Mouse (Mus musculus) forebrain, postnatal 0 days (tissue): Measurements from ENCODE around the gene Apon. TPM values are rescaled to one million over a fixed set of nuclear protein-coding genes. Genes with fewer than 3 reads are reported as not detected.

Source experiments
- ATAC-seq: fragments of 200-750 bp; cut with Nextera tagmentation; 2 replicates; pipeline ENCODE4 v1.8.0; 2017; ENCODE audit warnings: mild to moderate bottlenecking, moderate library complexity
- DNase-seq: peaks from one replicate; pipeline ENCODE4 v3.0.0-alpha.2; 2015
- H3K27ac ChIP-seq: fragments of 300-500 bp; sonication (generic); 2 replicates; pipeline ENCODE4 v1.5.1; 2014; ENCODE audit warnings: low read depth, mild to moderate bottlenecking, antibody characterized with exemption, low read length, moderate library complexity, mixed read lengths
- H3K27me3 ChIP-seq: fragments of 300-500 bp; sonication (generic); 2 replicates; pipeline ENCODE4 v1.6.1; 2014; ENCODE audit warnings: mild to moderate bottlenecking, low read length, mixed read lengths; ENCODE audit not compliant: insufficient read depth
- H3K36me3 ChIP-seq: fragments of 300-500 bp; sonication (generic); 2 replicates; pipeline ENCODE4 v1.6.1; 2014; ENCODE audit warnings: mild to moderate bottlenecking, moderate library complexity; ENCODE audit not compliant: insufficient read depth
- H3K4me1 ChIP-seq: fragments of 300-500 bp; sonication (generic); 2 replicates; pipeline ENCODE4 v1.6.1; 2014; ENCODE audit warnings: antibody characterized with exemption; ENCODE audit not compliant: insufficient read depth
- H3K4me2 ChIP-seq: fragments of 300-500 bp; sonication (generic); 2 replicates; pipeline ENCODE4 v1.6.1; 2014; ENCODE audit warnings: low read depth, mild to moderate bottlenecking, moderate library complexity
- H3K4me3 ChIP-seq: fragments of 300-500 bp; sonication (generic); 2 replicates; pipeline ENCODE4 v1.5.1; 2014; ENCODE audit warnings: low read depth, low read length, mixed read lengths
- H3K9ac ChIP-seq: fragments of 300-500 bp; sonication (generic); 2 replicates; pipeline ENCODE4 v1.6.1; 2014; ENCODE audit warnings: mild to moderate bottlenecking
- H3K9me3 ChIP-seq: fragments of 300-500 bp; sonication (generic); 2 replicates; pipeline ENCODE4 v1.6.1; 2016; ENCODE audit warnings: low read length
- CTCF ChIP-seq: sonication (generic); IDR thresholded peaks from 2 replicates; pipeline ENCODE4 v1.5.1; 2016; ENCODE audit warnings: antibody characterized with exemption, control low read depth, low read depth
- WGBS: fragments of 180-500 bp; shearing (Covaris S2); extraction: QIAGEN DNeasy Blood & Tissue Kit; methylation state at CpG from one replicate; pipeline ENCODE4 v1.1.7; 2014; 5-methylcytosine and 5-hydroxymethylcytosine counted together
- polyA plus RNA-seq: library from polyadenylated mRNA; unstranded; fragments of >200 nt; fragmentation: Nextera tagmentation; extraction: Ambion mirVana; gene quantifications from 2 replicates; pipeline ENCODE4 v1.2.1, GENCODE M21; 2015
- total RNA-seq: library from RNA; depleted of rRNA; stranded (reverse); fragments of >200 nt; gene quantifications from 2 replicates; pipeline ENCODE4 v1.2.3, GENCODE M21; 2014; rRNA removed

Gene Apon
- total RNA-seq (not detected in 2 replicates), polyA plus RNA-seq (not detected in 2 replicates)

DNA sequence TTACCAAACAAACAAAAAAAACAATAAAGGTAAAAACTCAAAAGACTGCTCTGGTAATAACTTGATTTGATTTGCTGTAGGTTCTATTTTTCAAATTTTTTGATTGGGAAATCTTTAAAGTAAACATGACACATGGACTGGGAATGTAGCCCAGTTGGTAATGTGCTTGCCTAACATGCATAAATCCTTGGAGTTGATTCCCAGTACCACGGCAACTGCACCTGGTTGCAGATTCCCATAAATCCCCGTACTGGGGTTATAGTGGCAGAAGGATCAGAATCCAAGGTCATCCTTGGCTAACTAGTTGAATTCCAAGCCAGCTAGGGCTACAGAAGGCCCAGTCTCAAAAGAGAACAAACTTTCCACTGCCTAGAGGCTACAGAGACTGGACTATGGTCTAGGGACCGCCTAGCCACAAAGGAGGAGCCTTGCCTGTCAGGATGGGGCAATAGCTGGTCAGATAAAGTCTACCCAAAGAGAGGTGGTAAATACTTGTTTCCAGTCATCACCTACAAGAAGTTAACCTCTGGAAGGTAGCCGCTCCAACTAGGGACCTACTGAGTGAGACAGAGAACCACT lies at the start of gene Apon:
Apon (plus strand) TSS at position 420 of the 579 bp plus-strand sequence.
- no peak within 1 kb of the TSS for H3K9ac ChIP-seq
- H3K27ac ChIP-seq: no peak within 1 kb of the TSS
- no peaks in the 10 kb centered on the region for H3K27me3 ChIP-seq
- TF ChIP-seq CTCF: no peak
- H3K4me1 ChIP-seq: no peaks in the 10 kb centered on the region
- whole genome bisulfite sequencing: 82% methylated on average over 4 of the region's 4 CpGs
- no peak within 1 kb of the TSS for H3K4me3 ChIP-seq
- DNase-seq: no peak
- no peak within 1 kb of the TSS for H3K4me2 ChIP-seq
- no peak for ATAC-seq
- no peaks in the 10 kb centered on the region for H3K9me3 ChIP-seq
- H3K36me3 ChIP-seq: peaks cover 28% of the 10 kb centered on the region

DNA sequence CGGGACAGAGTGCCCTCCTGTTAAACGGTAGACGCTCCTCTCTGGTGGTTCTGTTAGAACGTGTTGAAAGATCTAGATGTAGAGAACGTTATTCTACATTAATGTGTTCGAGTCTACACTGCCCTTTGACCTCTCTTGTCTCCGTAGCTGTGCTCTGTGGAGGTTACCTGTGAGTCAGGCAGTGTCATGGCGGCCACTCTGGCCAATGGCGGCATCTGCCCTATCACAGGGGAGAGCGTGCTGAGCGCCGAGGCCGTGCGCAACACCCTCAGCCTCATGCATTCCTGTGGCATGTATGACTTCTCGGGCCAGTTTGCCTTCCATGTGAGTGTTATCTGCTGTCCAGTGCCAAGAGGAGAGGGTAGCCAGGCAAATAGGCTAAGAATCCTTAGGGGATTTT lies 49.0 kb upstream of the Apon start:
- Histone ChIP-seq H3K4me1 (no peaks in the 10 kb centered on the region), H3K4me3 (no peak overlapping the region), H3K27ac (no peak overlapping the region), H3K4me2 (no peak overlapping the region), H3K9ac (no peak overlapping the region), H3K27me3 (no peaks in the 10 kb centered on the region), H3K9me3 (no peaks in the 10 kb centered on the region), H3K36me3 (no peaks in the 10 kb centered on the region)
- WGBS: 90% methylated on average over 15 of the region's 15 CpGs
- DNase-seq (no peak), ATAC-seq (no peak)
- no peak for TF ChIP-seq CTCF

DNA sequence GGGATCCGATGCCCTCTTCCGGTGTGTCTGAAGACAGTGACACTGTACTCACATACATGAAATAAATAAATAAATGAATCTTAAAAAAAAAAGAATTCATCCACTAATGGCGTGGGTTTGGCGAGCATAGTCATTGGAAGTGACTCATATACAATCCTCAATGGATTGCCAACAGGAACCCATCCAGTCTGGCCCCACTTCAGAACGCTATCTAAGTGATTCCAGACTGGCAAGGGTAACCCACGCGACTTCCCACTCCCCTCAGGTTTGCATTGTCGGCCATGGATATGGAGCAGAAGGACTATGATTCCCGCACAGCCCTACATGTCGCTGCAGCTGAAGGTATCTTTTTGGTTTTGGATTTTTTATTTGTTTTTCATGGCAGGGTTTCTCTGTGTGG lies 45.6 kb upstream of the Apon start:
- ATAC-seq (no peak), DNase-seq (no peak)
- H3K27me3 ChIP-seq: no peaks in the 10 kb centered on the region
- no peak overlapping the region for H3K4me2 ChIP-seq
- H3K9me3 ChIP-seq: no peaks in the 10 kb centered on the region
- H3K27ac ChIP-seq: no peak overlapping the region
- peaks cover 5% of the 10 kb centered on the region; the same call in 1 of the 2 replicates for H3K4me1 ChIP-seq
- no peak overlapping the region for H3K4me3 ChIP-seq
- no peak for TF ChIP-seq CTCF
- H3K36me3 ChIP-seq: no peaks in the 10 kb centered on the region
- H3K9ac ChIP-seq: no peak overlapping the region
- WGBS: 91% methylated on average over 10 of the region's 10 CpGs

DNA sequence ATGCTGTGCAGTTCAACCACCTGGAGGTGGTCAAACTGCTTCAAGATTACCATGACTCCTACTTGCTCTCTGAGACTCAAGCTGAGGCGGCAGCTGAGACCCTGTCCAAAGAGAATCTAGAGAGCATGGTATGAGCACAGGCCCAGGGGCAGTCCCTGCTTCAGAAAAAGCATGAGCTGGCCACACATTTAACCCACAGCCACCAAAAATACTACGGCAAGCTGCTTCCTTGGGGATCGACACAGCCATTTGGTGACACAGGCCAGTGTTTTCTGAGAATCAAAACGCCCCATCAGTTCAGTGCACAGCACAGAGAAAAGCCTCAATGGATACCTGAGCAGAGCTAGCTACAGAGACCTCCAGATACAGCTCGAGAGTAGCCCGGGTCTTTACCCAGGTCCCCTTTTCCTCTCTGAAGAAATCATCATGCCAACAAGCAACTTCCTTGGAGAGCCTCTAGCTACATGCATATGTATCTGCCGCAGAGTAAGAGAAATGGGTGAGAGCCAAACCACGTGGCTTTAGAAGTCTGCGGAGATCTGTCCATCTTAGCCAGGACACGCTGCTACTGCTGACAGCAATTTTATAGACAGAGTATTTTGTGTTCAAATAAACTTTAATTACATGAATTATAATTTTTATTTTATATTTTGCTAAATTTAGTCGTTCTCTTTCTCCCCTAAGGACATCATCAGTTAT lies 44.4 kb upstream of the Apon start:
- DNase-seq (no peak), ATAC-seq (no peak)
- Histone ChIP-seq H3K36me3 (no peaks in the 10 kb centered on the region), H3K4me2 (no peak overlapping the region), H3K9me3 (no peaks in the 10 kb centered on the region), H3K27me3 (no peaks in the 10 kb centered on the region), H3K27ac (no peak overlapping the region), H3K4me1 (peaks cover 5% of the 10 kb centered on the region; the same call in 1 of the 2 replicates), H3K9ac (no peak overlapping the region), H3K4me3 (no peak overlapping the region)
- 94% methylated on average over 11 of the region's 11 CpGs for WGBS
- no peak for TF ChIP-seq CTCF

DNA sequence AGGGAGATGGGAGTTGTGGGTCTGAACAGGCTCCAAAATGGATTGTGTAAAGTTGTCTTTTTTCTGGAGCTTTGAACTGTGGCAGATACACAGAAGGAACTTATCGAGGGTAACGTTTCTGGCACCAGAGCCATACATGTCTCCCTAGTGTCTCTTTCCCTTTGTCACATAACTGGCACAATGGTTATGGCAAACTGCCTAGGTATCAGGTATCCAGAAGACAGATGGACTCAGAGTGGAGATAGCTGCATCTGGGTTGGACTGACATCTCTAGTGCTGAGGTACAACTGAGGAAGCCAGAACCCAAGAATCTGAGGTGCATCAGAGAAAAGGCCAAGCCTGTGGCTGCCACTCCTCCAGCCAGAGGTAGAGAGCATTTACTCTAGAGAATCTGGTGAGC lies 43.8 kb upstream of the Apon start:
- WGBS: 88% methylated on average over 2 of the region's 2 CpGs
- H3K36me3 ChIP-seq: no peaks in the 10 kb centered on the region
- H3K9me3 ChIP-seq: no peaks in the 10 kb centered on the region
- ATAC-seq: no peak
- peaks cover 5% of the 10 kb centered on the region; the same call in 1 of the 2 replicates for H3K4me1 ChIP-seq
- H3K4me2 ChIP-seq: no peak overlapping the region
- TF ChIP-seq CTCF: no peak
- no peak overlapping the region for H3K9ac ChIP-seq
- no peak overlapping the region for H3K27ac ChIP-seq
- no peak overlapping the region for H3K4me3 ChIP-seq
- no peaks in the 10 kb centered on the region for H3K27me3 ChIP-seq
- no peak for DNase-seq

DNA sequence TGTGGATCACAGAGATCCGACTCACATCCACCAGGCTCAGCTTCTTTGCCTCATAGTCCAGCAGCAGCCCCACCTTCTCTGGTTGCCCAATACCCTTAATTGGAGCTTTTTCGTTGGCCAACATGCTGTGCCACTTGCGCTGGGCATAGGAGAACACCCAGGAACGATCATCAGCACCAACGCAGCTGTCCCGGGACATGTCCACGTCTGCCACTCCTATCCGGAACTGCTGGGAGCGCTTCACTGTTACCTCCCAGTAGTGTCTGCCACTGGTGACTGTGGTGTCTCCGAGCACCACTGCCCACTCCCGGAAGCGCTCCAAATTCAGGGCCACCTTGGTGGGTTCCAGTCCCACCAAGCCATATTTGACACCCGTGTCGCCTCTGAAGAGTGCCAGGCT lies 42.9 kb upstream of the Apon start:
- DNase-seq (no peak), ATAC-seq (no peak)
- Histone ChIP-seq H3K36me3 (no peaks in the 10 kb centered on the region), H3K4me2 (peak overlapping the region; percentile 70), H3K4me3 (peak overlapping the region; percentile 56), H3K4me1 (peaks cover 5% of the 10 kb centered on the region; the same call in 1 of the 2 replicates), H3K27me3 (no peaks in the 10 kb centered on the region), H3K9me3 (no peaks in the 10 kb centered on the region), H3K27ac (no peak overlapping the region), H3K9ac (peak overlapping the region; percentile 55)
- TF ChIP-seq CTCF: no peak
- 26% methylated on average over 14 of the region's 14 CpGs for whole genome bisulfite sequencing

DNA sequence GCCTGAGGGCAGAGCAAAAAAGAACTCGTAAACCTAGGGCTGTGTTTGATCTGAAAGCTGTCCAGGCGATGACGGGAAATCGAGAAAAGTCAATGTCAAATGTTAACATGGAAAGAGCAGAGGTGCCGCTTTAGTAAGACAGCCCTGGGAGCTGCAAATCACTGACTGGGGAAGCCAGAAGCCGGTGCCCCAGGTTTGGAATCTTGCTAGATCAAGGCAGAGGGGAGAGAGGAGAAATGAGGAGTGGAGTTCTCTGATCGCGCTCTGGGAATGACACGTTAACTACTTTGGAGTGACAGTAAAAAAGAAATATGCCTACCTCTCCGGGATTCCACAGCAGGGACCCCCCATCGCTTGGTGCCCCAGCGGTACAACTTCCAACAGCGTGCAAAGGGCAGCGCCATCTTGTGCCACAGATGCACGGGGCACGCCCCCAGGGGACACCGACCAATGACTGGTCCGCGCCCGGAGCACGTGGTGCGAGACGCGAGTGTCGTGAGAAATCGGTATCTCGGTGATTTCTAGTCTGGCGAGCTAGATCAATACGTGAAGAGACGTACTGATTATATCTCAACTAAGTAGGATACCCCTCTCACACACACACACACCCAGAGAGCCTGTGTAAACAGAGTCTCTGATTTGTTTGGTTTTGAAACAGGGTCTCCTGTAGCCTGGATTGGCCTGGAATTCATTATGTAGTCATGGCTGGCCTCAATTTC lies 42.3 kb upstream of the Apon start, which contains the start of gene Spryd4:
Spryd4 (minus strand) TSS at position 418 of the 719 bp plus-strand sequence.
- Histone ChIP-seq H3K4me1 (peaks cover 5% of the 10 kb centered on the region; the same call in 1 of the 2 replicates), H3K36me3 (no peaks in the 10 kb centered on the region), H3K27ac (peak within 1 kb of the TSS; percentile 35; the same call in 1 of the 2 replicates), H3K4me3 (peak within 1 kb of the TSS; percentile 56), H3K9ac (peak within 1 kb of the TSS; percentile 55), H3K27me3 (no peaks in the 10 kb centered on the region), H3K4me2 (peak within 1 kb of the TSS; percentile 70), H3K9me3 (no peaks in the 10 kb centered on the region)
- peak; percentile 95 for DNase-seq
- peak; percentile 65 for TF ChIP-seq CTCF
- WGBS: under 1% methylated on average over 30 of the region's 30 CpGs
- ATAC-seq: peak; percentile 99
